8 mouse cellular contexts compared by ENCODE assay signal in genomic region chr7:109021428-109021827, GRCm38 (mm10).
DNase-seq lines count a peak whose midpoint lies in the region; ATAC-seq and TF ChIP-seq lines count a peak whose summit lies in the region.

No protein-coding gene starts in this region.

- H3K9me3 ChIP-seq in forebrain, embryonic 13.5 days (replicated peaks), result no peaks in the 10 kb centered on the region
- no peaks in the 10 kb centered on the region for H3K9me3 ChIP-seq in midbrain, embryonic 12.5 days

- 14% methylated on average over 3 of the region's 3 CpGs for WGBS in forebrain, embryonic 13.5 days
- WGBS in midbrain, embryonic 12.5 days, result 19% methylated on average over 3 of the region's 3 CpGs
- 14% methylated on average over 3 of the region's 3 CpGs for WGBS in small intestine, adult 2 months

- no peak overlapping the region for H3K27ac ChIP-seq in forebrain, embryonic 13.5 days
- no peak overlapping the region for H3K27ac ChIP-seq in midbrain, embryonic 12.5 days (replicated peaks)
- no peak overlapping the region for H3K27ac ChIP-seq in small intestine, adult 2 months (ENCODE audit: insufficient read depth, low read depth, low read length)

- no peak for TF ChIP-seq POLR2A in small intestine, adult 2 months (IDR thresholded peaks at IDR 0.05; ENCODE audit: low read depth, low read length)

- H3K36me3 ChIP-seq in forebrain, embryonic 13.5 days (ENCODE audit: poor library complexity, severe bottlenecking), result peaks cover 35% of the 10 kb centered on the region
- peaks cover 29% of the 10 kb centered on the region for H3K36me3 ChIP-seq in midbrain, embryonic 12.5 days
- no peaks in the 10 kb centered on the region for H3K36me3 ChIP-seq in small intestine, adult 2 months (ENCODE audit: control insufficient read depth, insufficient read depth, low read length)

- ATAC-seq in forebrain, embryonic 13.5 days, result peak; percentile 41
- ATAC-seq in midbrain, embryonic 12.5 days (ENCODE audit: low FRiP score, low read depth), result peak; percentile 11

- H3K4me3 ChIP-seq in forebrain, embryonic 13.5 days, result no peak overlapping the region
- H3K4me3 ChIP-seq in midbrain, embryonic 12.5 days, result no peak overlapping the region
- H3K4me3 ChIP-seq in small intestine, adult 2 months (ENCODE audit: low read depth, low read length), result no peak overlapping the region

- no peak overlapping the region for H3K4me2 ChIP-seq in forebrain, embryonic 13.5 days
- H3K4me2 ChIP-seq in midbrain, embryonic 12.5 days (replicated peaks), result no peak overlapping the region

- TF ChIP-seq CTCF in small intestine, adult 2 months (IDR thresholded peaks at IDR 0.05; ENCODE audit: extremely low read depth, insufficient read length, insufficient replicate concordance, low read depth, low read length), result peak; percentile 69; the same call in 1 of the 2 replicates

- peaks cover 8% of the 10 kb centered on the region for H3K4me1 ChIP-seq in forebrain, embryonic 13.5 days
- H3K4me1 ChIP-seq in midbrain, embryonic 12.5 days, result peaks cover 6% of the 10 kb centered on the region
- no peaks in the 10 kb centered on the region for H3K4me1 ChIP-seq in small intestine, adult 2 months (ENCODE audit: control insufficient read depth, insufficient read depth, insufficient read length, low read length)

- intact Hi-C loops in left cerebral cortex, postnatal 25 days (cut with DNase I), result loop anchor here (1.0 to 10.0 kb wide), 2 partner anchors 54 to 207 kb away; no protein-coding TSS in a partner anchor

- no peaks in the 10 kb centered on the region for H3K27me3 ChIP-seq in forebrain, embryonic 13.5 days
- peaks cover 11% of the 10 kb centered on the region; the same call in 1 of the 2 replicates for H3K27me3 ChIP-seq in midbrain, embryonic 12.5 days
- no peaks in the 10 kb centered on the region for H3K27me3 ChIP-seq in small intestine, adult 2 months (ENCODE audit: control insufficient read depth, insufficient read depth, low read length)

- H3K9ac ChIP-seq in forebrain, embryonic 13.5 days, result no peak overlapping the region
- H3K9ac ChIP-seq in midbrain, embryonic 12.5 days (replicated peaks), result no peak overlapping the region

- peak; percentile 31 for DNase-seq in ovary, postnatal 10 days (ENCODE audit: low spot score)
- DNase-seq in ovary, adult 18-20 months (ENCODE audit: low spot score), result no peak
- peak; percentile 80 for DNase-seq in cerebellum, adult 11 months
- DNase-seq in induced T-regulatory cell, adult 2 months (ENCODE audit: low read depth), result peak; percentile 69
- DNase-seq in left cerebral cortex, postnatal 25 days (ENCODE audit: low spot score in 2 of 2), result peak; percentile 68 to 79
